Mouse (Mus musculus) intestine, postnatal 0 days (tissue): ENCODE data around the gene Rassf5. TPM values are rescaled to one million over a fixed set of nuclear protein-coding genes. Genes with fewer than 3 reads are reported as not detected.
A peak's percentile ranks its signal among the peaks of the same experiment; 100 is the strongest.

Experiments
- ATAC-seq: fragments of 200-750 bp; cut with Nextera tagmentation; 2 replicates; pipeline ENCODE4 v1.8.0; 2017; ENCODE audit warnings: mild to moderate bottlenecking, moderate TSS enrichment, moderate library complexity
- H3K27ac ChIP-seq: fragments of 300-500 bp; sonication (generic); 2 replicates; pipeline ENCODE4 v1.5.1; 2014; ENCODE audit warnings: mild to moderate bottlenecking, low read depth, low read length, moderate library complexity
- H3K27me3 ChIP-seq: fragments of 300-500 bp; sonication (generic); replicated peaks from 2 replicates; pipeline ENCODE4 v1.6.1; 2014; ENCODE audit warnings: low read length, mixed read lengths; ENCODE audit not compliant: control insufficient read depth, insufficient read depth
- H3K36me3 ChIP-seq: fragments of 300-500 bp; sonication (generic); 2 replicates; pipeline ENCODE4 v1.6.1; 2014; ENCODE audit warnings: mild to moderate bottlenecking, moderate library complexity; ENCODE audit not compliant: control insufficient read depth, insufficient read depth
- H3K4me1 ChIP-seq: fragments of 300-500 bp; sonication (generic); replicated peaks from 2 replicates; pipeline ENCODE4 v1.6.1; 2014; ENCODE audit warnings: antibody characterized with exemption, low read length, mixed read lengths; ENCODE audit not compliant: control insufficient read depth, insufficient read depth
- H3K4me2 ChIP-seq: fragments of 300-500 bp; sonication (generic); replicated peaks from 2 replicates; pipeline ENCODE4 v1.6.1; 2014; ENCODE audit warnings: low read depth, mild to moderate bottlenecking, moderate library complexity
- H3K4me3 ChIP-seq: fragments of 300-500 bp; sonication (generic); 2 replicates; pipeline ENCODE4 v1.5.1; 2014; ENCODE audit warnings: low read depth, low read length
- H3K9ac ChIP-seq: fragments of 300-500 bp; sonication (generic); 2 replicates; pipeline ENCODE4 v1.6.1; 2014; ENCODE audit warnings: mild to moderate bottlenecking, low read depth, low read length
- H3K9me3 ChIP-seq: fragments of 300-500 bp; sonication (generic); 2 replicates; pipeline ENCODE4 v1.6.1; 2016; ENCODE audit warnings: mixed run types; ENCODE audit not compliant: control insufficient read depth
- CTCF ChIP-seq: sonication (generic); IDR thresholded peaks from 2 replicates; pipeline ENCODE4 v1.5.1; 2016; ENCODE audit warnings: low read depth, mild to moderate bottlenecking, control low read depth, antibody characterized with exemption, moderate library complexity
- WGBS: fragments of 180-500 bp; shearing (Covaris S2); extraction: QIAGEN DNeasy Blood & Tissue Kit; methylation state at CpG from one replicate; pipeline ENCODE4 v1.1.7; 2014; 5-methylcytosine and 5-hydroxymethylcytosine counted together
- polyA plus RNA-seq: library from polyadenylated mRNA; unstranded; fragments of >200 nt; fragmentation: Nextera tagmentation; extraction: Ambion mirVana; gene quantifications from 2 replicates; pipeline ENCODE4 v1.2.1, GENCODE M21; 2015

Gene Rassf5
- polyA plus RNA-seq, 1 experiment from 2014 or later: 6.4 TPM

DNA sequence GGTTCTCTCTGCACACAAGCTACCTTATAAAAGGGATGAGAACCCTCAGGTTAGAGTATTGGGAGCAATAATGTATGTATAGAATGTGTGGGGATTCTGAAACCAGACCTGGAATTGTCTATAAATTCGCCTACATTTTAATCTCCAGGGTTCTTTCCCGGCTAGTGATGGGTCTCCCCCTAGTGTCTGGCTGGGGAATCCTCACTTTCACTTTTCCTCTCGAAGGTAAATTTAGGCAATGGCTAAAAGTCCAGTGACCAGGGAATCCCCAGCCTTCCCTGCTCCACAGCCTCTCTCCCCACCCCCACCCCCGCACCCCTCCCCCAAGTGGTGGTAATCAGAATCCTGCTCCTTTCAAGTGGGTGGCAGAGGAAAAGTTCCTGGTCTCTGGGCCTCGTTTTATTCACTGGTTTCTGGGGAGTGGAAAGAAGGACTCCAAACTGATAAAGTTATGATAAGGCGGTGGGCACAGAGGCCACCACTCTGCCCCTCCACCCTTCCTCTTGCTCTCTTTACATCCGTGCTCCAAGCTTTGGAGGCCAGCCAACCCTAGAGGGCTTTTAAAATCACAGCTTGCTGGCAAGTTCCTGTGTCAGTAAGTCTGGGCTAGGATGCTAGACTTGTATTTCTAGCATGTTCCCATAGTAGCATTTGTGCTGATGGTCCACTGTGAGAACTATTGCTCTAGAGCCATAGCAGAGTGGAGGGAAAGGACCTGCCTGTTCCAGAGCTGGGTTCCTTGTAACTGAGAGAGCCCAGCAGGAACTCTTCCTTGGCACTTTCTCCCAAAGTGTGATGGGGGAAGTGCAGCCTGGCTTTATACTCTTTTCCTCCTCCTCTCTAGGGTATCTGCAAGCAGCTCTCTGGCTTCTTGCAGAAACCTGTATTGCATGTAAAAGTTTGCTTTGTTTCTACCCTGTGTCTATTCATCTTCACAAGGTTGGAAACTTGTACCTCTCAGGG is 1.7 kb upstream of the Rassf5 start:
- Histone ChIP-seq H3K4me2 (peak overlapping the region; percentile 99), H3K36me3 (no peaks in the 10 kb centered on the region), H3K27ac (no peak overlapping the region), H3K9ac (no peak overlapping the region), H3K4me1 (0 out of 2 replicates have a peak, but pooled peaks cover 6% of the 10 kb centered on the region), H3K27me3 (peaks cover 45% of the 10 kb centered on the region), H3K4me3 (0 out of 2 replicates have a peak overlapping the region, but pooled peaks have one; percentile 3), H3K9me3 (no peaks in the 10 kb centered on the region)
- TF ChIP-seq CTCF: peak; percentile 81
- WGBS: 8% methylated on average over 7 of the region's 7 CpGs
- ATAC-seq: no peak

DNA sequence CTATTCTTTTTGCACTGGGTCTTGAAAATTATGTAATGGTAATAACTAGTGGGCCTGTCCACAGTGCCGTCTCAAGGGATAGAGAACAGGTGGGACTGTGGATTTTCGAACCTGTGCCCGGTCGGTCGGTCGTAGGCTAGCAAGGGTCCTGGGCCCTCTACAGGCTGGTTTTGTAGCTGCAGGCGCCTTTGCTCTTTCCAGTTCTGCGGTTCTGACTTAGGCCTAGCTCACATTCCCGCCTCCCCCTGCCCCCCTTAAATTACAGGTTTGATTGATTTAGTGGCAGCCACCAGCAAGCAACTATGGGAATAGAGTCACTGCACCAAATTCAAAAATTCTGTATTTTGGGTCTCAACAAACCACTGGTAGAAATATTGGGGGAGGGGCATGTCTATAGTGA is 868 bp upstream of the Rassf5 start:
- Histone ChIP-seq H3K4me1 (0 out of 2 replicates have a peak, but pooled peaks cover 6% of the 10 kb centered on the region), H3K27ac (no peak overlapping the region), H3K9me3 (no peaks in the 10 kb centered on the region), H3K9ac (no peak overlapping the region), H3K4me3 (peak overlapping the region; percentile 63), H3K4me2 (peak overlapping the region; percentile 99), H3K27me3 (peaks cover 48% of the 10 kb centered on the region), H3K36me3 (no peaks in the 10 kb centered on the region)
- 4% methylated on average over 9 of the region's 9 CpGs for WGBS
- TF ChIP-seq CTCF: peak; percentile 63
- ATAC-seq: peak; percentile 31; the same call in 1 of the 2 replicates

DNA sequence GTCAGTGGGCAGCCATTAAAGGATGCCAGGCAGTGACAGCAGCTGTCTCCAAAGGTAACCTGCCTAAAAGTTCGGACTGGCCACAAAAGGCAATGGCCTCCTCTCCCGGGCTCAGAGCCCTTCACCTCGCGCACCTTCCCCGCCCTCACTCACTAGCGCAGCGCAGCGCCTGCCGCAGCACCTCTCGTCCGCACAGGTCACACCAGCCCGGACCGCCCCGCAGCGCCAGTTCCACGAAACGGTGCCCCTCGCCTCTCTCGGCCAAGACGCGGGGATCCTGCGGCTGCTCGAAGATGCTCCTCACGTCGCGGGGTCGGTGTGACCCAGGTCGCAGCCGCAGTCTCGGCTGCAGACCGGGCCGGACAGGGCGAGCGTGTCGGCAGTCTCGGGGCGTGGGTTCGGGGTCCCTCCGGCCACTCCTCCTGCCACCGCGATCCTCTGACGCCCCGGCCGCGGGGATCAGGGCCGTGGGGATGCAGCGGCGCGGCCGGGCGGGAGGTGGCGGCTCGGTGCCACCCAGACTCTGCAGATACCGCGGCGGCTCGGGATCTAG is 446 bp downstream of the Rassf5 start:
- 3% methylated on average over 50 of the region's 57 CpGs for WGBS
- H3K36me3 ChIP-seq: no peaks in the 10 kb centered on the region
- peak overlapping the region; percentile 63 for H3K4me3 ChIP-seq
- no peak for TF ChIP-seq CTCF
- peak overlapping the region; percentile 53 for H3K9ac ChIP-seq
- H3K27ac ChIP-seq: no peak overlapping the region
- H3K4me2 ChIP-seq: peak overlapping the region; percentile 99
- peaks cover 48% of the 10 kb centered on the region for H3K27me3 ChIP-seq
- no peaks in the 10 kb centered on the region for H3K9me3 ChIP-seq
- H3K4me1 ChIP-seq: 0 out of 2 replicates have a peak, but pooled peaks cover 6% of the 10 kb centered on the region
- ATAC-seq: no peak

GRCm38 (mm10) chr1:131242956-131243355 is 2.1 kb downstream of the Rassf5 start:
- peaks cover 48% of the 10 kb centered on the region for H3K27me3 ChIP-seq
- no peak for TF ChIP-seq CTCF
- WGBS: 27% methylated on average over 6 of the region's 6 CpGs
- ATAC-seq: no peak
- H3K9me3 ChIP-seq: no peaks in the 10 kb centered on the region
- no peak overlapping the region for H3K4me2 ChIP-seq
- no peak overlapping the region for H3K27ac ChIP-seq
- H3K9ac ChIP-seq: no peak overlapping the region
- 0 out of 2 replicates have a peak, but pooled peaks cover 6% of the 10 kb centered on the region for H3K4me1 ChIP-seq
- H3K4me3 ChIP-seq: no peak overlapping the region
- H3K36me3 ChIP-seq: no peaks in the 10 kb centered on the region

DNA sequence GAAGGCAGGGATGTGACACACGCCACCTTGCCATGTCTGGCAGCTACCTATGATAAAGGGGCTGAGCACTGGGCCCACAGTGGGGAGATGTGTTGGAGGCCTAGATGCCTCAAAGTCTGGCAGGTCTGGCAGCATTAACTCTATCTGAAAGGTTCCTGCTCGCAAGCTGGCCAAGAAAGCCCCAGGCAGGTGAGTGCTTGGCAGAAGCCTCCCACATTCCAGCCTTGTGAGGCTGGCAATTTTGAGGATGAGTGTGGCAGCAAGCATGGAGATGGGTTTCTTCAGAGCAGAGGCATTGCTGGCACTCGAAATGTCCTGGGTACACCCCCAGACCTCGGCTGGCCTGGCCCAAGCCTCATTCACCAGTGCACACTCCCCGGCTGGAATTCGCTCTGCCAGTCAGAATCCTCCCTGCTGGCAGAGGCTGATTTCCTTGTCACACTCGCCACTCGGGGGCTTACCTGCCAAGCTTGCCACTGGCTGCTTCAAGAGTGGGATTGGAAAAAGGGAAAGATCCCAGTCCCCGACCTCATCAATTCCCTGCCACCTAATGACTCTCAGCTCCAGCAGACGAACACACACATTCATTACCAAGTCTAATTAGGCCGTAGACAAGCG is 5.4 kb downstream of the Rassf5 start:
- Histone ChIP-seq H3K27ac (no peak overlapping the region), H3K36me3 (no peaks in the 10 kb centered on the region), H3K4me1 (no peaks in the 10 kb centered on the region), H3K9me3 (no peaks in the 10 kb centered on the region), H3K4me3 (no peak overlapping the region), H3K4me2 (no peak overlapping the region), H3K9ac (no peak overlapping the region), H3K27me3 (peaks cover 24% of the 10 kb centered on the region)
- TF ChIP-seq CTCF: no peak
- no peak for ATAC-seq
- WGBS: 80% methylated on average over 12 of the region's 12 CpGs

GRCm38 (mm10) chr1:131238931-131239381 is 6.1 kb downstream of the Rassf5 start:
- Histone ChIP-seq H3K4me2 (no peak overlapping the region), H3K4me3 (no peak overlapping the region), H3K4me1 (no peaks in the 10 kb centered on the region), H3K9ac (no peak overlapping the region), H3K36me3 (no peaks in the 10 kb centered on the region), H3K27me3 (peaks cover 16% of the 10 kb centered on the region; the same call in 1 of the 2 replicates), H3K27ac (no peak overlapping the region; the same call in 1 of the 2 replicates), H3K9me3 (no peaks in the 10 kb centered on the region)
- WGBS: 55% methylated on average over 8 of the region's 8 CpGs
- ATAC-seq: no peak
- no peak for TF ChIP-seq CTCF
